Mouse (Mus musculus) liver (tissue): ENCODE data around the gene Tspan14.

ENCODE experiments used
- DNase-seq: peaks from one replicate; pipeline ENCODE4 v3.0.0-alpha.2; 2020; ENCODE audit warnings: mixed read lengths

The Tspan14 gene

DNA sequence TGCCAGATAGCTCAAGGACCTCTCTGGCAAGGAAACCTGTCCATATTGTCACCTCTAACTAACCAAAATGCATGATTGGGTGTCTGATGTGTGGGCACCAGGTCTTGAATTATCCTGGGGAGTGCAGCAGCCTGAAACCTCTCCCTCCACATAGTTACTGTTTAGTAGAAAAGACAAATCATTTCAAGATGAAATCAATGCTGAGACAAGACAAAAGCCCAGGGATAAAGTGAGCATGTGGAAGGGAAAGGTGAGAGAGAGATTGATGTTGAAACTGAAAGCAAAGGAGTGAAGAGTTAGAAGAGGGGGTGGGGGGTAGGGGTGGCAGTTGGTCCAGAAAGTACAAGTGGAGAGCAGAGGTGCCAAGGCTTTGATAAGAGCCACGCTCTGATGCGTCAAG is 1.4 kb upstream of the Tspan14 start:
- DNase-seq, result no peak

DNA sequence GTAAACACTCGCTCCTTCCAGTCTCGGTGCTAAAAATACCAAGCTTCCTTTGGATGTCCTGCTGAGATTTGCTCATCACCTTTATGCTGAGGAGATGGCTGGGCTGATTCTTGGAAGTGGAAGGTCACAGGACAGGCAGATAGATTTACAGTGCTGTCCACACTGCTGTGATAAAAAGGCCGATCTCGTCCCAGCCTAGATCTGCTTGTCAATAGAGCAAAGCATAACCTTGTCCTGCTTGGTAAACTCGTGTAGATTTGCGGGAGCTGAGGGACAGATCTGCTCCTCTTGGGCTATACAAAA is 942 bp upstream of the Tspan14 start:
- no peak for DNase-seq

GRCm38 (mm10) chr14:40966862-40967597 is 423 bp upstream of the Tspan14 start:
- DNase-seq, result peak; percentile 99

DNA sequence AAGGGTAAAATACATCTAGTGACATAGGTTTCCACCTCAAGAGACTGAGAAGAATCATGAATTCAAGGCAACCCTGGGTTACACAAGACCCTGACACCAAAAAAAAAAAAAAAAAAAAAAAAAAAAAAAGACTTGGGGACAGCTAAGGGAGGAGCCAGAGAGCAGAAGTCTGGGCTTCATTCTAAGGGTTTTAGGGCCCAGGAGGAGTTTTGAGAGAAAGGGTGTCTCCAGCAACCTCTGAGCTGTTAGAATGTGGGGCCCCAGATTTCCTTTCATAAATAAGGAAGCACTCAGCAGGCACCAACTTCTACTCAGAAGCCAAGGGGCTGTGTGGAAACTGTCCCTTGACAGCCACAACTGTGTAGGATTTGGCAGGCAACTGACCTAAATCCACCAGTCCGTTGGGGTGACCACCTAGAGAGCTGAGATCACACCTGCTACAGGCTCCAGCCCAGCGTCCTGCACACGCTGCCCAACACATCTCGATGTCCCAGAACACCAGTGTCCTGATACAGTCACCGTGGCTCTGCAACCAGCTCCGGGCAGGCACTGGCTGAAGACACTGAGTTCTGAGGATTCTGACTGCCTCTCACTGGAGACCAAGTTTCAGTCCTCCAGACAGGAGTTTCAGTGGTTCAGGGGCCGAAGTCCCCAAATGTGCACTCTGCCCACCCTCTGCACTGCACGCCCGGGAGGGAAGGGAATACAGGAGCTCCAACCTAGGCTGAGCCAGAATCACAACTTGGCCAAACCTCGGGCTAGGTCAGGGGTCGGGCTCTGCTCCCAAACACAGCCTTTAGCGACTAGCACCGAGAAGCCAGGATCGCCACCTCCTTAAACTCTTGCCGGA is 875 bp downstream of the Tspan14 start:
- DNase-seq, result peak; percentile 48

DNA sequence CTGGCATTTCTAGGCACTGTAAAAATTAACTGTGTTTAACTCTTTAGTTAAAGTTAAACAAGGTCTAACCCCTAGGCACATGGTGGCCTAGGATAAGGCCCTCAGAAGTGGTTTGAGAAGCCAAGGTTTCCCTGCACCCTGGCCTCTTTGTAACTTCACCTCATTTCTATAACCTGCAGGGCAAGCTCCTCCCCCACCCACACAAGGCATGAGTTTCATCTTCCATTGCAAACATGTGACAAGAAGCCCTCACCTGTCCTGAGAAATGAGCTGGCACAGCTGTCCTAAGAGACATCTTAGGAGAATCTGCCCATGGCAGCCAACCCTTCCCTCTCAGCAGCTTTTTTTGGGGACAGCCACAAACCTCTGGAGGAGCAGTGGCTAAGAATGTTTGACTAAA is 1.7 kb downstream of the Tspan14 start:
- DNase-seq, result no peak

- DNase-seq, result no peak
These were observed 2.4 kb downstream of the Tspan14 start for GRCm38 (mm10) chr14:40964214-40964610.

GRCm38 (mm10) chr14:40963501-40964213 is 3.0 kb downstream of the Tspan14 start:
- DNase-seq, result no peak

- DNase-seq, result peak; percentile 86
These were observed 4.0 kb downstream of the Tspan14 start for GRCm38 (mm10) chr14:40962365-40963290.

DNA sequence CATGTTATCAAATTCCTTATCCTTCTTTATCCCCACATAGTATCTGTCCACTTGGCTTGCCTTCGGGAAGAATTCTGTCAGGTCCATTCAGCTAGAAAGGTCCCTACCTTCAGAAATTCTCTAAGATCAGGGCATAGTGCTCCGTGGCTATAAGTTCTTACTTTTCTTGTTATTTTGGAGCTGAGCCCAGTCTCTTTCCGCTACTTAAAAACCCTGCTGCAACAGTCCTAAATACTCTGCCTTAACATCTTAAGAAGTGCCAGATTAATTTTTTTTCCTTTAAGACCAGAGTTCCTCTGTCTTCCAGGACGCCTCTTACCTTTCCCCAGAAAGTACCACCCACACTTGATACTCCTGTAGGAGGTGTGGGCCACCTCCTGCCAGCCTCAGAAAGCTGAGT is 6.4 kb downstream of the Tspan14 start:
- DNase-seq, result no peak

DNA sequence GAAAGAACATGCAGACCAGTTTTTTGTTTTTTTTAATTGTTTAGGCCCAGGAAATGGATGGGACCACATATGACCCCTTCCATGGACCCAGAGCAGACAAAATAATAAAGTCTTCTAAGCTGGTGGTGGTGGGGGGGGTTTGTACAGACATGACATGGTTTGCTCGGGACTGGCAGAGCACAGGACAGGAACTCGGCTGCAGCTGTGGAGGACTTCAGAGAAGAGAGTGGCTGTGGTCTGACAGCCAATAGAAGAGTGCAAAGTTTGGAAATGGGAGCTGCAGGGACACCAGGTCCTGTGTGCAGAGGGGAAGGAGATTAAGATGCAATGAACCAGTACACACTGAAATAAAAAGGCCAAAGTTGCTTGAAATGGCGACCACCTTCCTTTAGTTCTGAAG is 7.0 kb downstream of the Tspan14 start:
- no peak for DNase-seq

DNA sequence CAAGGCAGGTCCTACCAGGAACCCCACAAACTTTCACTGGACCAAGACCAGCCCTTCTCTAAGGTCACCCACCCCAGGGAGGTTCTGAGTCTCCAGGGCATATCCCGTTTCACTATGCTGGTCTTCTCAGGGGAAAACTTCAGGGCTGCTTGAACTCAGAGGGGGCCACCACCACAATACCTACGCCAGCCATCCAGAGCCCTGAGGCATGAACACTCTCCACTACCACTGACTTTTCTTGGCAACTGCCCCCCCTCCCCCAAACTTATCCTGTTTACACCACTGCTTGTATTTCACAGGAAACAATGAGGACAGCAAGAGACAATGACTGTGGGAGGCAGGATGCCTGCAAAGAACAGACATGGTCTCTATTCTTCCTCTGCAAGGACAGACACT is 7.6 kb downstream of the Tspan14 start:
- no peak for DNase-seq

- DNase-seq, result no peak
These were observed 8.3 kb downstream of the Tspan14 start for GRCm38 (mm10) chr14:40958083-40958985.

DNA sequence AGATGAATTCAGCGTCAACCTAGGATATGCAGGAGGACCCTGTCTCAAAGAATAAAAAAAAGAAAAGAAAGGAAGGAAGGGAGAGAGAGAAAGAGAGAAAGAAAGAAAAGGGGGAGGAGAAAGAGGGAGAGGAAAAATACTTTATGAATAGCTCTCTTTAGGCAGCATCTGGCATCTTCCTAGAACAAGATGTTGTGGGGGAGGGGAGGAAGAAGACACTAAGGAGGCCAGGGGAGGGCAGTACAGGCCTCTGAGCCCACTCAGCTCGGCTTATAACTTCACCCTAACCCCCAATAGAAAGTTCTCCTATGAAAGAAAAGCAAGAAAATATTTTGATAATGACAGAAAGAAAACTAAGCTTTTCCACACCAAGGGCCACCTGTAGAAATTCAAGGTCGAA is 9.0 kb downstream of the Tspan14 start:
- DNase-seq, result no peak

- DNase-seq, result peak; percentile 62
These were observed 10.1 kb downstream of the Tspan14 start for GRCm38 (mm10) chr14:40956252-40957146.

DNA sequence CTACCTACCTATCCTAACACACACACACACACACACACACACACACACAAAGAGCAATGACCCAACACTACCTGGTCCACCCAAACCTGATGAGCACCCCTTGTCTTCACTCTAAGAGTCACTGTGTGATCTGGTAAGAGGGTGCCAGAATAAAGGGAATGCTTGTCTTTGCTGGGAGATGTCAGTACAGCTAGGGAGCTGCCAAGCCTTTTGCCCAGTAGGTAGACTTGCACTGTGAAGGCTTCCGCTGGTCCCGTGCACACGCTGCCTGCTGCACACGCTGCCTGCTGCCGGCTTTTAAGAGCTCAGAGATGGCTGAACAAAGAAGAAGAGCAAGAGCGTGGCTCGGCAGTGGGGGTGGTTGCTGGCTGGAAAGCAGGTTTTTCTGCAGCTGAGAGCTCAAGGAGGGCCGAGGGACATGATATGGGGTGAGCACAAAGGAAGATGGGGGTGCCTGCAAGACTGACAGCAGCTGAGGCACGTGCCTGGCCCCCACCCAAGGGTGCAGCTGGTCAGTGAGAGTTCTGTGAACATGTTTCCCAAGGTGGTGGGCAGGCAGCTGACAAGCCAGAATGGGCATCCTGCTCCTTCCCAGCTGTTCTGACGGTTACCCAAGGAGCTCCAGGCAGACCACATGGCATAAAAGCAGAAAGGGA is 10.9 kb downstream of the Tspan14 start:
- DNase-seq, result no peak

GRCm38 (mm10) chr14:40955146-40955545 is 11.5 kb downstream of the Tspan14 start:
- no peak for DNase-seq

- DNase-seq, result no peak
These were observed 13.2 kb downstream of the Tspan14 start for GRCm38 (mm10) chr14:40953381-40953780.

DNA sequence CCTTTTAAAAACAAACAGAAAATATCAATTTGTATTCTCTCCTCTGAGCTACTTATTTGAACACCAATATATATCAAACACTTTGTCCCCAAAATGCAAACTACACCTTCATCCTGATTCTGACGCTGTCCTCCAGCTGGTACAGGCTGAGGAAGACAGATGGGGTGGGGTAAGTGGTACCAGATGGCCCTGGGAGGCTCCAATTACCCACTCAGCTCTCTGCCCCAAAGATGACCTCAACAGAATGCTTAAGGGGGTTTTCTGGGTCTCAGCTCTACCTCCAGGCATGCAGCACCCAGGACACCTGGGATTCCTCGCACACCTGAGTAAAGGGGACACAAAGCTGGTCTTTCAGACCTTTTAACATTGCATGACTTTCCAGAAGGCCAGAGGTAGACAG is 13.9 kb downstream of the Tspan14 start:
- DNase-seq, result no peak

GRCm38 (mm10) chr14:40952301-40952700 is 14.3 kb downstream of the Tspan14 start:
- DNase-seq, result no peak
